Mouse (Mus musculus): ENCODE data around the gene Il10rb.

Gene Il10rb

DNA sequence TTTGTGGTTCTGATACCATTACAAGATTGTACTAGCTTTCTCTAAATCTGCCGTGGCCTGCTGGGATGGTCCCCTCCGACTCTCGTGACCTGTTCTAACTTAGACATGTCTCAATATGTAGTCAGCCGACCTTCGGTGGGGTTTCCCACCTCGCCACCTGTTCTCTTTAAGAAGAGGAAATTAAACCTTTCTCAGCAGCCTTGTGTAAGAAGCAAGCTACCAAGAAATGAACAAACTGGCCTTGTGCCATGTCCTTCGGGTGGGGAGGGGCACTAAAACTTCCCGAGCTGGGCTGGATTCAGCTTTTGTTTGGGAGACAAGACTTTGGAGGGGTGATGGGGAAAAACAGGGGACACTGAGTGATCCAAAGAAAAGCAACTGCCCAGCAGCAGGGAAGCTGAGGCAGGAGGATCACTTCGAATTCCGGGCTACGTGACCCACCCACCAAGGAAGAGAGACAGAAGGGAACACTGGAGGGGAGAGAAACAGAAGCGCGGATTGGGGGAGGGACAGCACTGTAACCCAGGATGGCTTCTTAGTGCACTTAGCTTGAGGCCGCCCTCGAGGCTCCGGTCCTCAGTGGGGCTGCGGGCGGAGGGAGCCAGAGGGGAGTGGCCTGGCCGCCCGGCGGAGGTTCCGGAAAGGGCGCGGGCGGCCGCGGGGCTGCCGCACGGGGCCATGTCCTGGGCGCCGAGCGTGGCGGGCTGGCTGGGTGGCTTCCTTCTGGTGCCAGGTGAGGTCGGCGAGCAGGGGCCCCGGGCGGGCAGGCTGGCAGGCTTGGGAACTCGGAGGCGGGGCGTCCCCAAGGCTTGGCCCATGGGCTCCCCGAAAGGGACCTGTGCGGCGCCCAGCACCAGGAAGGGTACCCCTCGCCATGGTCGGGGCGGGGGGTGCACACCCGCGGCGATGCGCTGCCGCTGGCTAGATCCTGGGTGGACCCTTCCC lies at the start of gene Il10rb:
Gene Il10rb, plus strand, starts transcription at position 525 of the 945 bp plus-strand sequence.
- peak; percentile 84 for DNase-seq

DNA sequence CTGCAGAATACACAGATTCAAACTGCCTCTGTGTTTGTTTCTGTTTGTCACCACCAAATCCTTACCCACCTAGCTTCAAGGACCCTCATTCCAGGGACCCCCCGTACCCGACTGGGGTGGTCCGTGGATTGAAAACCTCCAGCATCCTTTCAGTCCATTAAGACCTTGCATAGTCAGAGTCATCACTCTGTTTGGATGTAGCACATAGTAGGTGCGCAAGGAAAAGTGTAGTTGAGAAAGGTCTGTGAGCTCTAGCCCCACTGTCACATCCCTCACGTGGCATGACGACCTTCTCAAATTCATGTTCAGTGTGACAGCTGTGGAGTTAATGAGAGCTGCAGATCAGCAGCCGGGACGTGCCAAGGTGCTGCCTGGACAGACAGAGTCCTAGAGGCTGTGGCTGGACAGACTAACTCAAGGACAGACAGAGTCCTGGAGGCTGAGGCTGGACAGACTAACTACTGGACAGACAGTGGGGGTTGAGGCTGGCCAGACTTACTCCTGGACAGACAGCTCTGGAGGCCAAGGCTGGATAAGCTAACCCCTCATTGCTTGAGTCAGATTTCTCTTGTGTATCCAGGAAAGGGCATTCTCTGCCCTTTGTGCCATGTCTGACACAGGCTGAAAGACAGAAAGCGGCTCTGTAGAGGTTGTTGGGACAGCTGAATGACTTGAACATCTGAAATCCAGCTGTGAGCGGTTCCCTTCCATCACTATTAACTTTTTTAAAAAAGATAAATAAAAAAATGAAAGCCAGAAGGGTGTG lies 49.0 kb upstream of the Il10rb start:
- DNase-seq = no peak

DNA sequence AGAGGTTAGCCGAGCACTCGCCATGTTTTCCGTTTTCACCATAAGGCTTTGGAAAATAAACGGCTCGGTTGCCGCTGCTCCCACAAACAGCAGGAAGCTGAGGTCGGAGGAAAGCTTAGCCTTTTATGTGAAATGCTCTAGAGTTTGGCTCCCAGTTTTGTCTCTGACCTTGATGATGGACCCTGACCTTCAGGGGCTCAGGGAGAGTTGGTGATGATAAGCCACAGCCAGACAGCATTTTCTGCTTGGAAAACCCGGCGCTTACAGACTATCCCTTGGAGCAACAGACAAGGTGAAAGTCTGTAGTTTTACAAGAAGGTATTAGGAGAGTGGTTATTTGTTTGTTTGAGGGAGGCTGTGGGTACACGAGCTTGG lies 48.5 kb upstream of the Il10rb start:
- DNase-seq = no peak

- peak; percentile 88 for DNase-seq
Observed at GRCm38 (mm10) chr16:91358555-91358954, 47.4 kb upstream of the Il10rb start.

- no peak for DNase-seq
Observed at GRCm38 (mm10) chr16:91359531-91359930, 46.4 kb upstream of the Il10rb start.

GRCm38 (mm10) chr16:91360162-91360561 lies 45.8 kb upstream of the Il10rb start:
- no peak for DNase-seq

GRCm38 (mm10) chr16:91362006-91362405 lies 44.0 kb upstream of the Il10rb start:
- no peak for DNase-seq

- peak; percentile 84 for DNase-seq
Observed at GRCm38 (mm10) chr16:91362616-91363272, 43.2 kb upstream of the Il10rb start.

GRCm38 (mm10) chr16:91363483-91363882 lies 42.5 kb upstream of the Il10rb start:
- DNase-seq = peak; percentile 86

DNA sequence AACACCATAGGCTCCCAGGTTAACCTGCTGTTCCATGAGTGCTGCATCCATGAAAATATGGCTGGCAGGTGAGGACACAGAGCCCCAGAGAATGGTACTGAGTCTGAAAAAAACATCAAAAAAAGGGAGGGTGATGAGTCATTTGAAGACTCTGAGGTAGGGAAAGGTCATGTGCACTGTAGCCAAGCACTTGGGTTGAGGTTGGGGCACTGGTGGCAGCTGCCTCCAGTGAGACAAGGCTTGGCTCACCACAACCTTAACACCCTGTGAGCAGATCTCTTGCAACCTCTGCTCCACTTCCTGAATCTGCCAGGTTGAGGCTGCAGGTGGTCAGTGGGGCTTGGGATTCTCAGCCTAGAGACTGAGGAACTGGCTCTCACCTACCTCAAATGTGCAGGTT lies 39.4 kb upstream of the Il10rb start:
- no peak for DNase-seq

DNA sequence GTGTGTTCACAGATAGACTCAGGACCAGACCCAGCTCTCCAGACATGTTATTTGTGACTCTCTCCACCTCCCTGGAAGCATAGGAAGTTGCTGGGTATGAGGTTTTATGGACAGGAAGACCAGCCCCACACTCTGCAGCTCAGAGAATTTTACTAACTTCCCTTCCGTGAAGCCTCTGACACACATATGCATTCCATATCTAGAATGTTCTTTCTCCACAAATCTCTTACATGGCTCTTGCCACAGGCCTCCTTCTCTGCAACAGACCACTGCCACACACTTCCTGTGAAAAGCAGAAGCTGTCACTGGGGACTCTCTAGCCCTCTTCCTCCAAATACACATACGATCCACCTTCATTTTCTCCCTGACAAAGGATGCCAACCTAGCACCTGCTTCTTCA lies 38.9 kb upstream of the Il10rb start:
- peak; percentile 55 for DNase-seq

- DNase-seq = peak; percentile 92
Observed at GRCm38 (mm10) chr16:91372577-91373472, 33.1 kb upstream of the Il10rb start, which contains the start of gene Ifnar2. Gene Ifnar2 (plus strand): TSS chr16:91372783.

GRCm38 (mm10) chr16:91373473-91374252 lies 32.3 kb upstream of the Il10rb start:
- DNase-seq = peak; percentile 23

GRCm38 (mm10) chr16:91374253-91374634 lies 31.7 kb upstream of the Il10rb start:
- no peak for DNase-seq

GRCm38 (mm10) chr16:91376701-91377100 lies 29.3 kb upstream of the Il10rb start:
- no peak for DNase-seq

- peak; percentile 54 for DNase-seq
Observed at GRCm38 (mm10) chr16:91378431-91378986, 27.5 kb upstream of the Il10rb start.

GRCm38 (mm10) chr16:91378991-91379390 lies 27.0 kb upstream of the Il10rb start:
- DNase-seq = peak; percentile 35

- DNase-seq = peak; percentile 46
Observed at GRCm38 (mm10) chr16:91379412-91379811, 26.6 kb upstream of the Il10rb start.

DNA sequence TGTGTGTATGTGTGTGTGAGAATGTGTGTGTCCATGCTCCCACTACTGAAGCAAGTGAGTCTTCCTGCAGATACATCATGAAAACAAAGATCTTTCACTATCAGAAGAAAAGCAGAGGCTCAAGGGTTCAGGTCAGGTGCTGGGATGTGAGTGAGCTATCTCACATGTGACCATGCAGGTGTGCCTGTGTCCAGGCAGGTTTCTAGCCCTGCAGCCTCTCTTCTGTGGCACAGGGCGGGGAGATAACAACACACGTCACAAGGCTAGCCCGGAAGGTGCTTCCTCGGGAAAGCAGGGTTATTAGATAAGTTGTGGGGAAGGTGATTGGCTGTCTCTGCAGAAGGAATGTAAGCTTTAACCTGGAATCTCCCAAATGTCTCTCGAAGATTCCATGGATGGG lies 25.8 kb upstream of the Il10rb start:
- DNase-seq = no peak

GRCm38 (mm10) chr16:91381606-91382005 lies 24.4 kb upstream of the Il10rb start:
- DNase-seq = no peak

DNA sequence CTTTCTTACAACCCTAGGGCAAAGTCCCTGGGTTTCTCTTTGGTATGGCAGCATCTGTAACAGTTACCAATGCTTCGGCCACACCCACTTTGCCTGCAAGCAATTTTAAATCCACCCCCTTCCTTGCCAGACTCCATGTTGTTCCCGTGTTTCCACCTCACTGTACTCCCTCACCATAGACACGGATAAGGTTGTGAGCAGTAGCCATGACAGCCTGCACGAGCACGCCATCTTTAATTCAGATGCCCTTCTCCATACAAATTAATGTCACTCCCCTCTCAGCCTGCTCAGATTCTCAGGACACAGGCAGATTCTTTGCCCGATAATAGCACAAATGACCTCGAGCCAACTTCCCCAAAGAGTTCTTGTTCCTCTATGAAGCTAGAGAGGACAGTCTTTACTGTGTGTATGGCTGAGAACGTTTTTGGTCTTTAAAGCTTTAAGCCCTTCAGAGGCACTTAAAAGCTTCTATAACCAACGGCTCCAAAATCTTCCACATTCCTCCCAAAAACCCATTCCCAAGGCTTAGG lies 23.6 kb upstream of the Il10rb start:
- no peak for DNase-seq
